Mouse (Mus musculus) liver, embryonic 15.5 days (tissue): ENCODE data around the gene Snx15. TPM values are rescaled to one million over a fixed set of nuclear protein-coding genes. Genes with fewer than 3 reads are reported as not detected.

Experiments
- ATAC-seq: fragments of 200-750 bp; cut with Nextera tagmentation; 2 replicates; pipeline ENCODE4 v1.8.0; 2017; ENCODE audit warnings: moderate number of reproducible peaks, mild to moderate bottlenecking, moderate library complexity; ENCODE audit not compliant: insufficient read depth
- H3K27ac ChIP-seq: fragments of 300-500 bp; sonication (generic); replicated peaks from 2 replicates; pipeline ENCODE4 v1.5.1; 2015; ENCODE audit warnings: mild to moderate bottlenecking, inconsistent platforms
- H3K27me3 ChIP-seq: fragments of 300-500 bp; sonication (generic); 2 replicates; pipeline ENCODE4 v1.6.1; 2015; ENCODE audit warnings: mild to moderate bottlenecking, inconsistent platforms
- H3K36me3 ChIP-seq: fragments of 300-500 bp; sonication (generic); replicated peaks from 2 replicates; pipeline ENCODE4 v1.6.1; 2015; ENCODE audit warnings: moderate library complexity, mild to moderate bottlenecking, inconsistent platforms
- H3K4me1 ChIP-seq: fragments of 300-500 bp; sonication (generic); replicated peaks from 2 replicates; pipeline ENCODE4 v1.6.1; 2015; ENCODE audit warnings: inconsistent platforms
- H3K4me2 ChIP-seq: fragments of 300-500 bp; sonication (generic); 2 replicates; pipeline ENCODE4 v1.6.1; 2015; ENCODE audit warnings: moderate library complexity, mild to moderate bottlenecking, inconsistent platforms
- H3K4me3 ChIP-seq: fragments of 300-500 bp; sonication (generic); replicated peaks from 2 replicates; pipeline ENCODE4 v1.5.1; 2015; ENCODE audit warnings: mild to moderate bottlenecking, inconsistent platforms
- H3K9ac ChIP-seq: fragments of 300-500 bp; sonication (generic); 2 replicates; pipeline ENCODE4 v1.6.1; 2015; ENCODE audit warnings: moderate library complexity, mild to moderate bottlenecking, inconsistent platforms
- H3K9me3 ChIP-seq: fragments of 300-500 bp; sonication (generic); replicated peaks from 2 replicates; pipeline ENCODE4 v1.6.1; 2016; ENCODE audit warnings: inconsistent platforms
- WGBS: fragments of 180-500 bp; shearing (Covaris S2); methylation state at CpG from one replicate; pipeline ENCODE4 v1.1.7; 2015; ENCODE audit warnings: mixed read lengths; ENCODE audit not compliant: insufficient replicate concordance; 5-methylcytosine and 5-hydroxymethylcytosine counted together
- polyA plus RNA-seq: library from polyadenylated mRNA; unstranded; fragments of >200 nt; fragmentation: Nextera tagmentation; extraction: Ambion mirVana; gene quantifications from 2 replicates; pipeline ENCODE4 v1.2.1, GENCODE M21; 2015

The Snx15 gene
- polyA plus RNA-seq, 1 experiment from 2014 or later = 58.5 TPM

GRCm38 (mm10) chr19:6070571-6071250 lies 57.4 kb downstream of the Snx15 start:
- Histone ChIP-seq H3K4me1 (peaks cover 48% of the 10 kb centered on the region), H3K27me3 (no peaks in the 10 kb centered on the region), H3K27ac (no peak overlapping the region), H3K36me3 (peaks cover 41% of the 10 kb centered on the region), H3K9ac (no peak overlapping the region), H3K9me3 (no peaks in the 10 kb centered on the region), H3K4me2 (no peak overlapping the region), H3K4me3 (no peak overlapping the region)
- 89% methylated on average over 31 of the region's 31 CpGs for WGBS
- ATAC-seq = no peak

GRCm38 (mm10) chr19:6069851-6070250 lies 58.3 kb downstream of the Snx15 start:
- WGBS = 72% methylated on average over 10 of the region's 10 CpGs
- Histone ChIP-seq H3K27ac (no peak overlapping the region), H3K36me3 (peaks cover 40% of the 10 kb centered on the region)

More at GRCm38 (mm10) chr19:6069851-6070250, 58.3 kb downstream of the Snx15 start:
- Histone ChIP-seq H3K4me2 (no peak overlapping the region), H3K27me3 (no peaks in the 10 kb centered on the region), H3K4me1 (peaks cover 44% of the 10 kb centered on the region), H3K9me3 (no peaks in the 10 kb centered on the region), H3K4me3 (no peak overlapping the region), H3K9ac (no peak overlapping the region)
- no peak for ATAC-seq

Other genes starting within 250 kb of the Snx15 start
- gene Tigd3, start 234.2 kb downstream of the Snx15 start, polyA plus RNA-seq = 2.8 and 2.9 TPM in 2 replicates
- gene Dpf2, start 215.3 kb downstream of the Snx15 start, polyA plus RNA-seq = 52.7 and 59.4 TPM in 2 replicates
- 2.9 and 3.1 TPM in 2 replicates for gene Cdc42ep2, start 203.5 kb downstream of the Snx15 start, polyA plus RNA-seq
- gene Pola2, start 164.1 kb downstream of the Snx15 start, polyA plus RNA-seq = 53.8 and 58.9 TPM in 2 replicates
- 0.05 TPM in 1 of 2 replicates, not detected in the other for gene Slc22a20, start 142.2 kb downstream of the Snx15 start, polyA plus RNA-seq
- 25.1 and 26.1 TPM in 2 replicates for gene Capn1, start 112.4 kb downstream of the Snx15 start, polyA plus RNA-seq
- gene Syvn1, start 81.7 kb downstream of the Snx15 start, polyA plus RNA-seq = 13.3 and 17.3 TPM in 2 replicates
- gene Mrpl49, start 70.5 kb downstream of the Snx15 start, polyA plus RNA-seq = 39.5 and 41.8 TPM in 2 replicates
- gene Fau, start 70.5 kb downstream of the Snx15 start, polyA plus RNA-seq = 401 and 446 TPM in 2 replicates
- gene Znhit2, start 67.1 kb downstream of the Snx15 start, polyA plus RNA-seq = 19.1 and 19.5 TPM in 2 replicates
- 49.1 and 50.2 TPM in 2 replicates for gene Tm7sf2, start 59.9 kb downstream of the Snx15 start, polyA plus RNA-seq
- gene Vps51, start 51.1 kb downstream of the Snx15 start, polyA plus RNA-seq = 27.3 and 30.8 TPM in 2 replicates
- not detected in 2 replicates for gene Tmem262, start 48.3 kb downstream of the Snx15 start, polyA plus RNA-seq
- gene Gm28374, start 46.0 kb downstream of the Snx15 start, polyA plus RNA-seq = 0.48 and 0.67 TPM in 2 replicates
- 19.7 and 24.4 TPM in 2 replicates for gene Zfpl1, start 43.3 kb downstream of the Snx15 start, polyA plus RNA-seq
- 34.5 and 35.4 TPM in 2 replicates for gene Cdca5, start 43.3 kb downstream of the Snx15 start, polyA plus RNA-seq
- 0.23 and 0.25 TPM in 2 replicates for gene AC131692.1, start 33.9 kb downstream of the Snx15 start, polyA plus RNA-seq
- gene Naaladl1, start 22.5 kb downstream of the Snx15 start, polyA plus RNA-seq = 3.5 and 3.7 TPM in 2 replicates
- gene Sac3d1, start 9.7 kb downstream of the Snx15 start, polyA plus RNA-seq = 23.2 and 24.0 TPM in 2 replicates
- 0.17 and 0.44 TPM in 2 replicates for gene Batf2, start 12.7 kb upstream of the Snx15 start, polyA plus RNA-seq
- 26.0 and 28.8 TPM in 2 replicates for gene Arl2, start 13.2 kb upstream of the Snx15 start, polyA plus RNA-seq
- gene Majin, start 56.1 kb upstream of the Snx15 start, polyA plus RNA-seq = not detected in 2 replicates
- gene Gpha2, start 98.1 kb upstream of the Snx15 start, polyA plus RNA-seq = 0.15 and 0.28 TPM in 2 replicates
- gene Ppp2r5b, start 107.6 kb upstream of the Snx15 start, polyA plus RNA-seq = 3.3 and 5.0 TPM in 2 replicates
- gene Atg2a, start 113.4 kb upstream of the Snx15 start, polyA plus RNA-seq = 4.7 and 5.8 TPM in 2 replicates
- 64.0 and 69.3 TPM in 2 replicates for gene Ehd1, start 148.4 kb upstream of the Snx15 start, polyA plus RNA-seq
- 0.21 and 0.38 TPM in 2 replicates for gene Cdc42bpg, start 178.2 kb upstream of the Snx15 start, polyA plus RNA-seq
- 25.1 and 25.4 TPM in 2 replicates for gene Men1, start 206.7 kb upstream of the Snx15 start, polyA plus RNA-seq
- 7.7 and 9.1 TPM in 2 replicates for gene Map4k2, start 212.8 kb upstream of the Snx15 start, polyA plus RNA-seq
- gene Sf1, start 235.4 kb upstream of the Snx15 start, polyA plus RNA-seq = 64.3 and 68.8 TPM in 2 replicates